Mouse (Mus musculus) thymus, postnatal 4 days (tissue): ENCODE measurements around the gene Itgb3bp.

ENCODE experiments used
- DNase-seq: peaks from one replicate; pipeline ENCODE4 v3.0.0; 2021

Gene Itgb3bp

DNA sequence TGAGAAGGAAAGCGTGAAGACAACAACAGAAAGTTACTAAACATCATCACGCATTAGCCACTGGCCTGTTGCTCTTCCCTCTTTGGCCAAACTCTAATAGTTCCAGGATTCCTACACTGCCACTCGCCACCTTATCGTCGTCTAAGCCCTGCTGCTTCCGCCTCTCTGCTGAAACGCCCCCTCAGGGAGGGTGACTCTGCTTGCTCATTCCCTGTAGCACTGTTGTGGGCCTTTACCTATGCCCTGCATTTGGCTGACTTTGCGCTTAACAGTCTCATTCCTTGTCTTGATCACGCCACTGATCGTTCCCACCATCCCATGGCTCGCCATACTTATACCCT is 1.6 kb upstream of the Itgb3bp start:
- no peak for DNase-seq

DNA sequence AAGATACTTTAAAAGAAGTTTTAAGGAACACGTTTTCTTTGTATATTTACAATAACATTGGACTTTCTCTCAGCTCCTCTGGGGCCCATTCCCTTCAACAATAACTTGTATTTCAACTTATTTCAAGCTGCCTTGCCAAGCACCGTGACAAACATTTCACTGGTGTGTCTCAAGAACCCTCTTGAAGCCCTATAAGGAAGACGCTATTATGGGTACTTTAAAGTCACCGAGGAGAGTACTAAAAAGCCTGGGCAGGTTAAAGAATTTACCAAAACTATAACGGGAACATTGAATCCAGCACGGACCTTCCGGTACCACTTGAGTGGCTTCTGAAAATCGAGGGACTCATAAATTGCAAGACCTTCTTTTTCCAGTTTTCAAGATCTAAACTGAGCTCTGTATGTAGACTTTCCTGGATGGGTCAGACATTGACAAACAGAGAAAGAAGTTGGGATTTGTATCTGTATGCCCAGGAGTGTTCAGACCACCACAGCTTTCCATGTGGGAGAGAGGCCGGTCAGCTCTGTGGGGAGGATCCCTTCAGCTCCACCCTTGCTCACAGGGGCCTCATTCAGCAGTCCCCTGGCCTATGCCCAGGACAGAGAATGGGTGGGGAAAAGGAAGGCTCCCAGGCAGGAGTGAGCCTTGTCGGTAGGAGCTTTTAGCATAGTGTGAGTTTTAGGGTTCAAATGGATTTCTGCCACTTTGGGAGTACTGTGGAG is 1.1 kb upstream of the Itgb3bp start:
- no peak for DNase-seq

DNA sequence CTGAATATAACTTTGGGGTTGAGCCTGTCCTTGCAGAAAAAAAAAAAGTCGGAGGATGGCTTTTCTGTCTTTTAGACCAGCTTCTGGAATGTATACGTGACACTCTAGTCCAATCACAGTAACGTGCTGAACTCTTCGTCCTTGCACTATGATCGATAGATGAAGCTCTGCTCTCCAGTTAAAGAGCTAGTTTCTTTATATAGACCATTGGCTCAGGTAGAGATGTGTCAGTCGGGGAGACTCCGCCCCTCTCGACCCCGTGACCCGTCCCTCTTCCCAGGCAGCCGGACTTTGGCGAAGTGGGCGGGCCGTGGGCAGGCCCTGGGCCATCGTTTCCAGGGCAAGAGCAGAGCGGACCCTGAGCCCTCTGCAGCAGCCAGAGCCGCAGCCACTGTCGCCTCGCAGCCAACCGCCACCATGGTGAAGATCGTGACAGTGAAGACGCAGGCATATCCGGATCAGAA is 432 bp downstream of the Itgb3bp start, which contains the start of gene Pgm1:
Gene Pgm1, plus strand, starts transcription at position 266 of the 464 bp plus-strand sequence.
- DNase-seq: peak; percentile 67

DNA sequence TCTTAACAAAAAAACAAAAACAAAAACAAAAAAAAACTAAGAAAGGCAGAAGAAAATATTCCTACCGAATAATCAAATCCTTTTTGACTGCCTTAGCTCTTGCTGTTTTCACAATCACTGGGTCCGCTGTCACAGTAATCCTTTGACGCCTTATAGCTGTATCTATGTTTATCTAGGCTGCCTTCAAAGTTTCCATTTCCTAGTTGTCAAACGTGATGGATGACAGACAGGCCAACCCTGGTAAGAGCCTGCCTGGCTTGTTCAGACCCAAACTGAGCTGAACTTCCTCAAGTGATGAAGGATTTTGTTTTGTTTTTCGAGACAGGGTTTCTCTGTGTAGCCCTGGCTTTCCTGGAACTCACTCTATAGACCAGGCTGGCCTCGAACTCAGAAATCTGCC is 1.1 kb downstream of the Itgb3bp start:
- DNase-seq: no peak

DNA sequence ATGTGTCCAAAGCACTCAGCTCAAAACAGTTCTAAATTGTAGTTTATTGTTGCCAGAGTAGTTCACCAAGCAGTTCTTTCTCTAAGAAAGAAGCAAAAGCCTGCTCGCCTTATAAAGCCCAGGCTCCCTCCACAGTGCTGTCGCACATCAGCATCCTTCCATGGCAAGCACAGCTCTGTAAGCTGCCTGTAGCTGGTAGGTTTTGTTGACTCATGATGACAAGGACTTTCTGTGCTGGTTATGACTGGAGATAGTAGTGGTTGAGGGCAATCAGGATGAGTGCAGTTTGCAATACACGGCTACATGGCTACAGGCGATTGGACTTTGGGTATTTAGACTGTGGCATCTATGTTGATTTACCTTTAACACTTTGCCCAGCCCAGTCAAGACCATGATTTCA is 3.2 kb downstream of the Itgb3bp start:
- no peak for DNase-seq

DNA sequence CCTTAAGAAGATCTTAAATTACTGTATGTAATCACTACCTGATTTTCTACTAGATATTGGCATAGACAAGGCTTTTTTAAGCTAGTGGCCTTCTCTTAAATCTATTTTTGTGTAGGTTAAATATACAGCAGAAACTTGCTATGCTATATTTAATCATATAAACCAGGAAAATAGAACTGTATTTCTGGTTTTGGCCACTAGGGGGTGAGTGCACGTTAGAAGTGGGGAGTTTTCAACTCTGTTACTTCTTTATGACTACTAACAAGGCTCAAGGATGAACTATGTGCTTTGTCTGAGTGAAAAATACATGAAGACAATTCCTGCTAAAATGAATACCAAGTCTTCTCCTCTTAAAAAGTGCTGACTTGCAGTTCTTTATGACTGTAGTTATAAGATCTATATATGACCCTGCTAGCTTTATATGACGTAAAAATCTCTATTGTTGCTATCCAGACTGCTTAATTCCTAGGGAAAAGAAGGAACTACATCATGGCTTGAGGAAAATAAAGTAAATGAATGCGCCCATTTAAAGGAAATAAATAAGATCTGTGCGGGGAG is 15.6 kb downstream of the Itgb3bp start:
- DNase-seq: no peak

DNA sequence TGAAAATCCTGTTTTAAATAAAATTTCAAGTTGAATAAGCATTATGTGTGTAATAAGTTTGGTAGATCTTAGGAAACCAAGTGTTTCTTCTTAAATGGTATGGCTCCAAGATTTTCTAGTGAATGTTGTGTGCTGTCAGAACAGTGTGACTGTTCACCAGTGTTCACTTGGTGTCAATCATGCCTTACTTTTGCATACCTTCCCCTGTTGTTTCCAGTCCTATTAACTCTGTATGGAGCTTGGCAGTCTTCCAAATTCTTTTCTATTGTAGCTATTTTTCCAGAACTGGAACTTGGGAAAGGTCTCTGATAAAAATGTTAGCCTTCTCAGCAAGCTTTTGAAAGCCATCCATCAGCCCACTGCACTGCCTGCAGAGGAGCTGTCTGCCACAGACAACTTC is 47.2 kb downstream of the Itgb3bp start:
- no peak for DNase-seq

DNA sequence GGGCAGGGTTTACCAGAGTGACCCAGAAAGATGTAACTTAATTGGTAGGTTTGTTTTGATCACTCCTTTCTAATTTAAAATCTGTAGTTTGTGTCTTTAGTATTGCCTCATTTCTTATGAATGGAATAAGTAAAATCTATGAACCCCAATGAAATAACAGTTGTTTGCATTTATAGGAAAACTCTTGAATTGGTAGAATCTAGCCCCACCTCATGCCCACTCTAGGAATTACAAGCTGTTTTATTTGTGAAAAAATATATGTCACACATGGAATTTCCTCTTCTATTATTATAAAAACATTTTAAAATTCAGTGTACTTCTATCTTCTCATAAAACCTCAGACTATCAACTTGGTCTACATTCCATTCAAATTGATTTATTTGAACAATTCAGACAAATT is 47.7 kb downstream of the Itgb3bp start:
- DNase-seq: peak; percentile 17

DNA sequence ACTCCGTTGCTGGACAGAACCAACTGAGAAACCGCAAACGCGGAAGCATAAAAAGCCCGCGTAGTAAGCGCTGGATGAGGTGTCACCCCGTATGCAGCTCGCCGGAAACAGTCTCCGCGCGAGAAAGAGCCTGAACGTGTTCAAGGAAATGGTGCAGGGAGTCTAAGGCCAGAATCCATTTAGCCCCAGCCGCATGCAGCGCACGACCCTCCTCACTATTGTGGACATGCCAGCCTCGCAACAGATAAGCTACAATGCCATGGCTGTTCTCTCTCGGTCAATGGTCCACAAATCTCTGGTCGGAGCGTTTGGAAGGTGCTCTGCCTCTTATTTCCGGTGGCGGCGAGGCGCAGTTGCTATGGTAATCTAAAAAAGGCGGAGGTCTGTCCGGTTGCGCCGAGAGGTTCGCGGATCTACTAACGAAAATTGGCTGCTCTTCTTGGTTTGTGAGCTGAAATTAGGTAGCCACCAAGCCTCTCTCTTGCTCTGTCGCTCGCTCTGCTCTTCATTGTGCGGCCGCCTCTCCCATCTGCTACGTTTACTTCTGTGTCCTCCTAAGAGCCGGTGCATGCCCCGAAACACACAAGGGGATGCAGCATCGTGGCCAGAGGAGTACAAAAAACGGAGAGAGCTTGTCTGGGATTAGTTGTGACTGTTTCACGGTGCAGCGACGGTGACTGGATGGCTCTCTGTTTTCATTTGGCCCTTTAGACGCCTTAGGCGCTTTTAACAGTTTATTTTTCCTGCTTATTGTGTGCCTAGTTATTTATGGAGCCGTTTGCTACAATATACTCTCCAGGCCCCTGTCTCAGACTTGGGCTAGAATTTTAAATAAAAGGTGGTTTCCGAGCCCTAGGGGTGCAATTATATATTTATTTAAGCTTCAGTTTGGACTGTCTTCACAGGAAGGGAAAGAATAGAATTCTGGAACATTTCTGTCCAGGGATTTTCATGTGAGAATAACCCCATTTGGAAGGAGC is 100.2 kb downstream of the Itgb3bp start, which contains the start of gene Efcab7:
Gene Efcab7, plus strand, starts transcription at position 105 of the 980 bp plus-strand sequence.
- DNase-seq: peak; percentile 88

DNA sequence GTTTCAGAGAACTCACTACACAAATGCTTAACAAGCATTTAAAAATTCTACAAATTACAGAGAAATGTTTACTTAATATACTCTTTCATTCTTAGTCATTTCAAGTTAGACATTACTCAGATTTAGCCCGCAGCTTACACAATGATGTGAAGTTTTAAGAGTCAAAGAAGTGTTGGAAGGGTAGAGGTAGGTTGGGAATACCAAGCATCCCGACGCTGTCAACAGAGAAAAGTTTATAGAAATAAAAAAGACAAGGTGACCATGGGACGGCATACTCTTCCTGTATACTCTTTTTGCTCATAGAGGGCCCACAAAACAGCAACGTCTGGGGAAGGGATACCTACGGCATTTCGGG is 100.9 kb downstream of the Itgb3bp start:
- DNase-seq: no peak

DNA sequence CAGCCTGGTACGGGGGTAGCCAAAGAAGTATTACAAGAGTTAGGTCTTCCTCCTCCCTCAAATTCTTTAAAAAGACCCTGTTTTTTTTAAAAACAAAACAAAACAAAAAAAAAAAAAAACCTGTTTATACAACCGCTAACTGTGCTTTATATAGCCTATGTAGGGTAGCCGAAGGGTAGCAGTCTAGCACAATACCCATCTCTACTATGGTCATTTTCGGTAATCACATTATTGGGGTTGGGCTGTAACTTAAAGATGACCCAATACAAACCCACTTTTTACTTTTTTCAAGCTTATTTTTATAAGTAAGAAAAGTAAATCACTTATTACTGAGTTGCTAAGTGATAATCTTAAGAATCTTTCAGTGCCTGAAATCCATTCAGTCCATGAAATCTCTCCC is 101.3 kb downstream of the Itgb3bp start:
- no peak for DNase-seq

DNA sequence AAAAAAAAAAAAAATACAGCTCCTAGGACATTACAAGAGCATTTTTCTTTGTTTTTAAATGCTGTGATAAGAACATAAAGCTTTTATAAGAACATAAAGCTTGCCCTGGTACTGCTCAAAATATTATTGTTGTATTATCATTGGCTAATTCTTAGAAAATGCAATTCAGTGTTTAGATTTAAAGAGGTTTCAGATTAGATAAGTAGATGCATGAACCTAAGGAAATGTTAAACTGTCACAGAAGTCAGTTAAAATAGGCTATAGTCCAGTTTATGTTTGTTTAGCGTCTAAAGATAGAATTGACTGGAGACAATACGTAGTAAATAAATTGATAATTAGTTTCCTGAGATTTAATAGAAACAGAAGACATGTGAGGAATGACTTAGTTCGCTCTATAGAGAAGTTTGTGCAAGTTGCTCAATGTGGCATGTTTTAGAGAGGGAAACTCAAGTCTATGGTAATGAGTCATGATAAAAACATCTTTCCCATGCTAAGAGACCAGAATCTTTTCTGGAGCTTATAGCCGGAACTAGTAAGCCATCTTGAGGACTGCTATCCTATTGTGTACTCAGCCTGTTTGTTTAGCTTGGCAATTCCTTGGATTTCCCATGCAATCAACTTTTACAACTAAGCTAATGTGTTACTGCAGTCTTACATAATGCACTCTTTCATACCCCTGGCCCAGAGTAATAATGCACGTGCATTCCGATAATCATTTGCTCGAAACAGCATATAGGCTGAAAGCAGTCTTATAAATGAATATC is 112.7 kb downstream of the Itgb3bp start:
- DNase-seq: no peak

DNA sequence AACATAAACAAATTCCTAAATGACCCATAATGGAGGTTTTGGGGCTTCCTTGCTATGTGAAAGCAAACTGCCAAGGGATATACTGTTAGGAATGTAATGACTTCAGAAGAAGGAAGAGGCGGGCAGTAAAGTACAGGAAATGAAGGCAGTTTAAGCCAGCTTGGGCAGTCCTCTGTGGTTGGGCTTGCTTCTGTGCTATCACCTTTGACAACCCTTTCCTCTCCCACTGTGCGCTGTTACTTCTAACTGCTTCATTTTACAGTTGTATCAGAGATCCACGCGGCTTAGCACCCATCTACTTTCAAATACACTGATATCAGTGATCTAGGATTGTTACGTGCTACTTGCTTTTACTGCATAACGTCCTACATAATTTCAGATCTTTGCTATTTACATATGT is 137.2 kb downstream of the Itgb3bp start:
- no peak for DNase-seq

DNA sequence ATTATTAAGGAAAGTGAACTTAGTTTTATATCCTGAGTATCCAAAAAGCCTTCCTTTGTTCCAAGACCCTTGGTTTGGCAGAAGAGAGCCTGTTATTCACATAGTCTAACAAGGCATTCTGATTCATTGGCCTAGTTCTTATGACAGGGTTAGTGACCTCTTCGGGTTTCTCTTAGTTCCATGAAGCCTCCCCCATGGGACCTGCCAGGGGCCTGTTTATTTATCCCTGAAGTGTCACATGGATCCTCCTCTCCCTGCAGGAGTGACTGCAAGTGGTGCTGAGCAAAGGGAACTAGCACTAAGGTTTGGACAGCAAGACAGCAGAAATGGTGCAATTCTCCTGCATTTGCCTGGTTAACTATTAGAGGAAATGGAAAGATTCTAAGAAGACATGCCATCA is 156.6 kb downstream of the Itgb3bp start:
- DNase-seq: no peak

DNA sequence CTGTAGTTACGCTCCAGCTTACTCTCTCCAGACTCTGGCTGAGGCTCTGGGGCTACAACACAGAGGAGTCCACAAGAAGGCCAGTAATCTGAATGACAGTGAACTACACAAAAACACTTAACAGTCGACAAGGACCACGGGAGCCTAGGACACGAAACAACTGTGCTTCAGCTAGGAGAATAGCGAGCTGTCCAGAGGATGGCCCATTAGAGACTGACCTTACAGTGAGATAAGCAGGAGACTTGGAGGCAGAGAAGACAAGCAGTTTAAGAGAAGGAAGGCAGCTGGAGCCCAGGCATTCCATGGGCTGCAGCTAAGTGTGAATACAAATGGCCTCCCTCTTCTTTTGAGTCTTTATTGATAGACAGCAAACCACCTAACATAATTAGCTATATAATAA is 159.1 kb downstream of the Itgb3bp start:
- no peak for DNase-seq

DNA sequence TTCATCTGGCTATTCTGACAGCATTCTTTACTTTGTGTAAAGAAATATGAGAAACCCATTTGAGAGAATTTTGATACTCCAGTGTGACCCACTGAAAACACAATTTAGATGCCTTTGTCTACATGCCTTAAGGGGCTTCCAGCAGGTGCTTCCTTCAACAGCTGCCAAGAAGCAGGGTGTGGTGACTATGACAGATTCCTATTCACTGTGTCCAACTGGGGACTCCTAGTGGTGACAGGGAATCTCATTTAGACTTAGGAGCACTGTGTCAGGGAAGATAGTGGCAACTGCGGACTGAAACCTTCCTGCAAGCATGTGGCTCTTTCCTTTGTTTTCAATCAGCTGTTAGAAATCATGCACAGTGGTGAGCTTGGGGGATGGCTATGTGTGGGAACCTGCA is 162.9 kb downstream of the Itgb3bp start:
- no peak for DNase-seq

DNA sequence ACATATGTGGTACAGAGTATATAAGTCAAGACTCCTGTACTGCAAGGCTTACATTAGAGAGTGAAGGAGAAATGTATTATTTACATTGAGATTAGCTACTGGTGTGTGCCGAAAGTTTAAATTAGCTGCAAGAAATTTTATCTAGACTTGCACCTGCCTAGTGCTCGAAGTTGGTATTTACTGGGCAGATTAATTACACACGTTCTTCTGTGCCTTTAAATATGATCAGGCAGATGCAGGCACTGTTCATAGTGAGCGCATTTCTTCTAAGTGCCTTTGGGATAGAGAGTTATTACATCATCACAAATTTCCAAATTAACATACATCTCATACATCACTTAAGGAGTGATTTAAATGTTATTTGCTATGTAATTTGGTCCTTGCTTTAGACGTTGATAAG is 163.3 kb downstream of the Itgb3bp start:
- DNase-seq: no peak

DNA sequence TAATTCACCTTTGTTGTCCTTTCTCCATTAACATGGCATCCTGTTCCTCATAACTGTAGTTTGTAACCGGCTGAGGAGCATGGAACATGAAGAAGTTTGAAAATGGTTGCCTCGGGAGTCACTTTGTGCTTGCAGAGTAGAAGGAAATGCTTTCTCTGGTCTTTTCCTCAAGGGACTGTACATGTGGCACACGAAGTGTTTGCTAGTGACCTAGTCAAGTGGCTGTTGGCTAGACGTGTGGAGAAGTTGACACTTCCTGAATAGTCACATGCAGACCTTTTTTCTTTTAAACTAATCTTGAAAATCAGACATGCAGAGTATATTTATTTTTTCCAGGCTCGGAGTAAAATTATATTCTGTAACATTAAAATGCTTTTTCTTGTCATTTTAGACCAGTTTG is 177.2 kb downstream of the Itgb3bp start:
- DNase-seq: no peak

DNA sequence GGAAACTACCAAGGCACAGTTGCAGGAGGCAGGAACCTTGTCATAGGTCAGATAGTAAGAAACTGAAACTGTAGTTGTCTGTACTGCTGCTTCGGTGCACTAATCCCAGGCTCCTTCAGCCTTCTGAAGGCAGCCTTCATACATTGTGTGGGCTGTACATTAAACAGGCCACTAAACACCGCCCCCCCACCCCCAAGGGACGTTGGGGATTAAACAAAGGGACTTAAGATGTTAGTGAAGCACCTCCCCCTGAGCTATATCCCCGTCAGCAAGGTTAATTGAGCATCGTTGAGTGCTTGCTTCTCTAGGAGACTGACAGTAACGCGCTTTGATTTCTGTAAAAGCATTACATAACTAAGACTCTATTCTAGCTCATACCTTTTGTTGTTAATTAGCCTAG is 189.8 kb downstream of the Itgb3bp start:
- no peak for DNase-seq

DNA sequence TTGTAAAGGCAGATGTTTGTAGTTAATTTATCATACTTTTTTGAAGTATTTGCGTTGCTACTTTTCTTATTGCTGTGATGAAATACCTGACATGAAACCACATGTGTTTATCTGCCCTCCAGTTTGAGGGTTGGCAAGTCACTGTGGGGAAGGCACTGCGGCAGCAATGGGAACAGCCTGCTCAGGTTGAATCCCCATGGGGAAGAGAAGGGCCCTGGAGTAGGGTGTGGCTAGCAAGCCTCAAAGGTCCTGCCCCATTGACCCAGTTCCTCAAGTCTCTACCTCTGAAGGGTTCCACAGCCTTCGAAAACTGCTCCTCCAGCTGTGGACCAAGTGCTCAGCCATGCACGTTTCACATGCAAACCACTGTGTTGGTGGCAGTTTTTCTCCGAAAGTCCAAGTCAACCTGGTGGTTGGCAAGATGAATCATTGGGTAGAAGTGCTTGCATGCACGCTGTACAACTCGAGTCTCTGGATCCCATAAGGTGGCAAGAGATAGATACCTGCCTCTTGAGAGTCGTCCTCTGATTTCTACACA is 203.6 kb downstream of the Itgb3bp start:
- no peak for DNase-seq

DNA sequence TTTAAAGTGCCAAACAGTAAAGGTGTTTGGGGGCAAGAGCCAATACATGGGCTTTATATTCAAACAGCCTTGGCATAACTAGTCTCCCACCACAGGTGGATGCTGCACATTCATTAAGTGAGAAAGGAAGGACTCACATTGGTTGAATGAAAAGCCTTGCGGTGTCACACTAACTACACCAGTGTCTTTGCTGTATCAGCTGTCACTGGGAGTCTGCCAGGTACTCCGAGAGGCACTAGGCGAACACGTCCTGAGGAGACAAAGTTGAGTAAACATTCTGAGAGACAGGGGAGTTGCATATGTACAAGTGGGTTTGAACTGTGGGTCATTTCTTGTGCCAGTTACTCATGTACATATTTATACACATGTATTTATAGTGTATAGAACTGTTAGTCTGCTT is 205.3 kb downstream of the Itgb3bp start:
- no peak for DNase-seq

DNA sequence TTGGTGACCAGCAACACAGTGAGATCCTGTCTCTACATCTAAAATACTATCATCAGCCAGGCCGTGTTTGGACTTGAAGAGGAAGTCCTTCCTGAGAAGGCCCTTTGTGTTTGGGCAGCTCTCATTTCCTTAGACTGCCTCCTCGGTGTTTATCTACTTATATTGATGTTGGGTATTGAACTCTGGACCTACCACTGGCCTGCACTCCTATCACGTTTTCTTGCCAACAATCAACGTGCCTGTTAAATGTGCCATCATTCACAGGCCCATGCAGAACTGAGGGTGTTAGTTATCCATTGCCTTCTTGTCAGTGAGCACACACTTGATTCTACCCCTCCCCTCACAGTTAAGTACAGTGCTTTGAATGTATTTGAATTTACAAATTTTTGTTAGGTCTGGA is 211.7 kb downstream of the Itgb3bp start:
- no peak for DNase-seq
